Mouse (Mus musculus): ENCODE measurements at regions not wholly inside any gene's neighbourhood (a gene's known extent, or its start where the extent isn't known, plus 50 kb on each side); places are given as distances from the start of the nearest gene placed in this dataset.

DNA sequence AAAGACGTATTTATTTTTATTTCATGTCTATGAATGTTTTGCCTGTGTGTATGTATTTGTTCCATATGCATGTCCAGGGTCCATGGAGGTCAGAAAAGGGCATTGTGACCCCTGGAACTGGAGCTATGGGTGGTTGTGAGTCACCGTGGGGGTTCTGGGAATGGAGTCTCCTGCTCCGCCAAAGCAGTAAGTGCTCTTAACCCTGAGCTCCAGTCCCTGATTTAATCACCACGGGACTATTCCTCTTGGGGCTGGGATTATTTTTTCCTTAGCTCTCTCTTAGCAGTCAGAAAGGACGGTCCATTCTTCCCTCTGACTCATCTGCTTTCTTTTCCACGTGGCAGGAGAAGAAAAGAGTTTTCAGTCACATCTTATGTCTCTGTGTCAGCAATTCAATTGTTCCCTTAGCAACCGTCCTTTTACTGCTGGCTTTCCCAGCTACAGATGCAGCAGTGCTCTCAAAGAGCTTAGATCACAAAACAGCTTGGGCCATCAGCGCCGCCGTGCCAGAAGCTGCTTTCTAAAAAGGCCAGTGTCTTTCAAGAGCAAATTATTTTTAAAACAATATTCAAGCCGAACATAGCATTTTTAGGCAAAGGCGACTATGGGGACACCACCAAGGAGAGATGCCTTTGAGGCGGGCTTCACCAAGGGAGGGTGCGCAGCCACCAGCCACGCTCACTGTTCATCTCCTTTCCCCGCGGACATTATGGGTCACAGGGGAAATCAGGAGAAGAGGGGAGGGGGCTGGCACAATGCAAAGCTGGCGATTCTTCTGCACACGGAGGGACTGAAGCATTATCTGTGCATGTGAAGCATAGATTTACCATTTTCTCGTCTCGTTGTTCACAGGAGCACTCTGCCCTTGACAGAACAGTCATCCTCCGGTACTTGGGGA is 110.8 kb downstream of the Map3k7 start:
- intact Hi-C loops (cut with DNase I), result no loop called here
- no peak for DNase-seq (ENCODE audit: low spot score)

DNA sequence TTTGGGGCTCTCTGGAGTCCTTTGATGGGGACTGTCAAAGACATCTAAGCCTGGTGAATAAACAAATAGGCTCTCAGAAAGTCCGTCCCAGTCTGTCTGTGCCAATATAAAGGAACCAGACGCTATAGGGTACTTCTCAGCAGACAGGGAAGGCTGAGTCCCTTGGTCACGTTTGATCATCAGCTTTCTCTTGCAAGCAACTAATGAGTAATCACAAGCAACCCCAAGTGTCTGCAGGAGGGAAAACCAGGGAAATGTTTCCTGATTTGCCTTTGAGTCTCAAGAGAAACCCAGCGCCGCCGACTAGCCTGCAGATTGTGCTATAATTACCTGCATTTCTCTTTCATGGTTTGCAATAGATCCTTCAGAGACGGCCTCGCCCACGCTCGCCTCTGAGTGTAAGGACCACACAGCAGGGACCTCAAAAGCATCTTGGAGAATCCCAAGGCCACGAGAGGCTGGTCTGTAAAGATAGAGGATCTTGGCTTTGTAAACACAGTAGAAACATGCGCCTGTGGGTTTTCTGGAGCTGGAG is 112.6 kb downstream of the Map3k7 start:
- intact Hi-C loops (cut with DNase I), result no loop called here
- no peak for DNase-seq (ENCODE audit: low spot score)

DNA sequence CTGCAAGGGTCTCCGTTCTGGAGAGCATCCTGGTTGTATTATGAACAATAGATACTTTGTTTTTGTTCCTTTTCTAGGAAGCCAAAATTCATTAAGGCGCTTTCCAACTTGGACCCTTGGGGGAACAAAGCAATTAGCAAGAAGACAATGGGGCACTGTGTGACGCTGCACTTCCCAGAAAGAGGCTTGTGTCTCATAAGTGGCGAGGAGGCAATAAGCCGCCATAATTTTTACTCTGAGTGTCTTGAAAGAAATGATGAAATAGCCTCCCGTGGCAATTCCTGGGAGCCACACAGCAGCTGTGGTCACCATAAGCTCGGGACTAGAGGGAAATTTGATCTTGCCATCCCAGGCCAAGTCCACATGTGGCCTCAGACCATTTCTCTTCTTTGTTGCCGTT is 119.6 kb downstream of the Map3k7 start:
- intact Hi-C loops (cut with DNase I), result no loop called here
- no peak for DNase-seq (ENCODE audit: low spot score)

DNA sequence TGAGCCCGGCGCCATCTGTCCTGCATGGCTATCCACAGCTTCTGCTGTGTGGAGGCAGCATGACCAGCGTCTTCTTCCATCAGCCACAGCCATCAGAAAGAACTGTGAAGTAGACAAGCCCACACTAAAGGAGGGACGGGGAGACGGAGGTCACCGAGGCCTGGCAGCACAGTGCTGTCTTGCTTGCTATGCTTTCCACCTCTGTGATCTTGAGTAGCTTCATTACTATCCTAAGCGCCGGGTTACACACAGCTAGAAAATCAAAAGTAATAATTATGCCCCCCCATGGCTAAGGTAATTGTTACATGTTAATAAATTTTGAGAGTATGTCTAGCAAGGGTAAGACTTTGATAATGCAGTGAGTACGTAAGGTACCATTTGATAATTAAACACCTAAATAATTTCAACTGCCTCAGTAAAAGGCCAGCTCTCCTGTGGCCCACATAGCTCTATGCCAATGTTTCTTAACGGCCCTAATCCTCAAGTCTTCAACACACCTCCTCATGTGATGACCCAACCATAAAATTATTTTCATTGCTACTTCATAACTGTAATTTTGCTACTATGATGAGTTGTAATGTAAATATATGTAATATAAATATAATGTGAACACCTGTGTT is 120.5 kb downstream of the Map3k7 start:
- intact Hi-C loops (cut with DNase I), result no loop called here
- DNase-seq (ENCODE audit: low spot score), result no peak

DNA sequence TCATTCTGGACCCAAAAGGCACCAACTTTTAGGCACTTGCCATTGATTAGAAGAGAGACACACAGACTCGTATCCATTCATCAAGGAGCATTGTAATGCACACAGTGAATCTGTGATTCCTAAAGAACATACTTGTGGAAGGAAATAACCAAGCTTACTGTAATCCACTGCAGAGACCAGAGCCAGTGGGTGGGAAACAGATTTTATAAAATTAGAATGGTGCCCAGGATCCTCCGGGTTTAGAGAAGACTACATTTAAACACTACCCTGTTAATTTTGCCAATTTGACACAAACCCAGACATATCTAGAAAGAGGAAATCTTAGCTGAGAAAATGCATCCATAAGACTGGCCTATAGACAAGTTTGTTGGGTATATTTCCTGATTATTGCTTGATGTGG is 121.1 kb downstream of the Map3k7 start:
- DNase-seq (ENCODE audit: low spot score), result no peak
- intact Hi-C loops (cut with DNase I), result no loop called here

DNA sequence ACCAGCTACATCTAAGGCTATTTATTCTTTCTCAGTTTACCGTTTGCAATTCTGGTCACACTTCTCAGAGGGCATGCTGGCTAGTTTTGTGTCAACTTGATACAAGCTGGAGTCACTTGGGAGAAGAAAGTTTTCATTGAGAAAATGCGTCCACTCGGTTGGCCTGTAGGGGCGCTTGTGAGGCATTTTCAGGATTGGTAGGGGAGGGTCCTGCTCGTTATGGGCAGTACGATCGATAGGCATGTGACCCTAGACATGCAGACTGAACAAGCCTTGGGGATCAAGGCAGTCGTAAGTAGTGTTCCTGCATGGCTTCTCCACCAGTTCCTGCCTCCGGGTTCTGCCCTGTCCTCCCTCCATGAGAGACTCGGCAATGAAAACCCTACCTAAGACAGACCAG is 127.2 kb downstream of the Map3k7 start:
- intact Hi-C loops (cut with DNase I), result no loop called here
- no peak for DNase-seq (ENCODE audit: low spot score)

DNA sequence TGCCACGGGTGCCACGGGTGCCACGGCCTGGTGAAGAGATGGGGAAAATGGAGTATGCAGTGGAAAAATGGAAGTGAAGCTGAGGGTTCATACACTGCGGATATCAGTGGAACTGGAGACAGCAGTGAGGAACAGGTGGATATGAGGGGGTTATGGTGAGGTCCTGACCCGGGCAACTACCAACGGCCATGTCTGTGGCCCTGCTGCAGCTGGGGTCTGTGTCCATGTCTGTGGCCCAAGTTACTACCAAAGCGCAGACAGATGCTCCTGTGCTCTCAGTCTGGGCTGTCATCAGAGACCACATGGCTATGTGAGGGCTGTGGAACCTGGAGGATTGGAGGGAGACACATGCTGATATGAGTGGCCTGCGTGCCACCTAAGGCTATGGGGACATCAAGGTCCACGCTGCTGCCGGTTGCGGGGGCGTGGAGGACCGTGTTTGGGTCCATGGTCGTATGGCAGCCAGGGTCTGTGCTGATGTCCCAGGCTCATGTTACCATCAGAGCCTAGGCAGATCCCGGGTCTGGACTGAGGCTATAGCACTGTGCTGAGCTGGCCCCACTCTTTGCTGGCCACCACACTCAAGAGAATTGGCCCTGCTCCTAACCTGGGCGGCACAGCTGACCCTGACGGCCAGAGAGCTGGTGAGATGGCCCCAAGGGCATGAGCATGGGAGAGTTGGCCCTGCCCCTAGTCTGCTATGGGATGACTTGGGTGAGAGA is 128.6 kb downstream of the Map3k7 start:
- intact Hi-C loops (cut with DNase I), result no loop called here

DNA sequence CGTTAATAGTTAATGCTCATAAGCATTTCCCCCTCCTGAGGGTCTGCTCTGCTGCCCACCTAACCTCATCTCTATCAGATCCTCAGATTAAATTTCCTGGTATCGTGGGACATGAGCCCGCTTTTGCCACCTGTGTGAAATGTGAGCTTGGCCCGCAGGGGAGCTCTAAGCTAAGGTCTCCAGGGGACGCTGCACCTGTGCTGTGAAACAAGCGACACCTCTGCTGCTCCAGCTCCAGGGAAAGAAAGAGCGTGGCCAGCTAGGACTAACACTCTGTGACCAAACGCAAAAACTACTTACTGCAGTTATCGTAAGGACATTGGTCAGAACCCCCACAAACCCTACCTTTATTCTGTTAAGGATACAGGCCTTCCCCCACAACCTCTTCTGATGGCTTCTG is 134.3 kb downstream of the Map3k7 start:
- intact Hi-C loops (cut with DNase I), result no loop called here
- DNase-seq (ENCODE audit: low spot score), result no peak

More for the DNA sequence above, 128.6 kb downstream of the Map3k7 start:
- no peak for DNase-seq (ENCODE audit: low spot score)

DNA sequence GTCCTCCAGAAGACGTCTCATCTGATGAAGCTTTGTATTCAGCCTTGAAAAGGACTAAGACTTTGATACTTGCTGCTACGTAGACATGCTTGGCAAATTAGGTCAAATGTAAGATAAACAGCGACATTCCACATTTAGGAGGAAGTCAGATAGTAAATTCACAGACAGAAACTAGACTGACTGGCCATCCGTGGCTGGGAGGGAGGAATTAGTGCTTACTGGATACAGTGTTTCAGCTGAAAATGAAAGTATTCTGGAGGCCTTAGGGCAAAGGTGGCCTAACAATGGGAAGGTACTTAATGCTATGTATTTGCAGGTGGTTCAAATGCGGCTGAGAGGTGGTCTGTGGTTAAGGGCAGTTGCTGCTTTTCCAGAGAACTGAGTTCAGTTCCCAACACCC is 137.1 kb downstream of the Map3k7 start:
- intact Hi-C loops (cut with DNase I), result no loop called here
- DNase-seq (ENCODE audit: low spot score), result no peak

DNA sequence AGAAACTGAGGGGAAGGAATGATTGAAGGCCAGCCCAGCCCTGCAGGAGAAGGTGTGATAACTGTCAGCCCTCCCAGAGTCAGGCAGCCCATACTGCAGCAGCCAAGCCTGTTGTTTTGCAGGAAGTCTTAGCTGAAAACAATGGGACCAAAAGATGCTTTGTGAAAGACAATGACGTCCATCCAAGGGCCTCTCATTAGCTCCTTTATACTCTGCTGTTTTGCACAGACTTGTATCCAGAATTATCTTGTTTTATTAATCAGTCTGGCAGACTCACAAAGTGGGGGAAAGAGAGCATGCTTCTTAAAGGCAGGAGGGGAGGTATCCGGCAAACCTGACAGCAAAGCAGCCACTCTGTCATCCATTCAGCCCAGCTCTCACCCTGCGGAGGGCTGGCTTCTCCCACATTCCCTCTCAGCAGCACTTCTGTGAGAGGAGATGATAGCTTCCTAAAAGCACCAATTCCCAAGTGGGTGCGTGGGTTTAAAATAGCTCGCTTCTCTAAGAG is 131.9 kb upstream of the Bach2 start:
- intact Hi-C loops (cut with DNase I), result no loop called here
- DNase-seq (ENCODE audit: low spot score), result no peak

DNA sequence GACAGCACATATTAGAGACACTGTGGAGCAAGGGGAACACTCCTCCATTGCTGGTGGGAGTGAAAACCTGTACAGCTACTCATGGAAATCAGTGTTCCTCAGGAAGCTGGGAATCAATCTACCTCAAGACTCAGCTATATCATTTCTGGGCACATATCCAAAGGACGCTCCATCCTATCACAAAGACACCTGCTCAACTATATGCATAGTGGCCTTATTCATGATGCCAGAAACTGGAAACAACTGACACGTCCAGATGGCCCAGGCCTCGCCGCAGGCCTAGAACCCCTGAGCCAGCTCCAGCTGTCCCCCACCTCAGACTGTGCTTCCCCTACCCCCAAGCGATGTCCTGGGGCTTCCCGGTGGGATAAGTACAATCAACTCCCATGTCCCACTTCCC is 116.3 kb upstream of the Bach2 start:
- DNase-seq (ENCODE audit: low spot score), result no peak
- intact Hi-C loops (cut with DNase I), result no loop called here

DNA sequence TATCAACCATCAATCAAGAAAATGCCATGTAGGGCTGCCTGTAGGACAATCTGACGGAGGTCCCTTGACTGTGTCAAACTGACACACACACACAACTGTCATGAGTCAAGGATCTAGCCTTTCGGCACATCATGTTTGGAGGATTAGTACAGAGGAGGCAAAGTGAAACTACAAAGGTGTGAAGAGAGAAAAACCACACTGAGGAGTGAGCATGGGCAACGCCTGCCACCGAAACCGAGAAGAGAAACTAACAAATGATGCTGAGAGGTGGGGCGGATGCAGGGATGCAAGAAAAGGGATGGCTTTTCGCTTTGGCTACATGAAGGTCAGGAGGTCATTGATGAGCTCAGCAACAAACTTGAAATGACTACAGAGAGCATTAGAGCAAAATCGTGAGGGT is 111.8 kb upstream of the Bach2 start:
- no peak for DNase-seq (ENCODE audit: low spot score)
- intact Hi-C loops (cut with DNase I), result no loop called here

DNA sequence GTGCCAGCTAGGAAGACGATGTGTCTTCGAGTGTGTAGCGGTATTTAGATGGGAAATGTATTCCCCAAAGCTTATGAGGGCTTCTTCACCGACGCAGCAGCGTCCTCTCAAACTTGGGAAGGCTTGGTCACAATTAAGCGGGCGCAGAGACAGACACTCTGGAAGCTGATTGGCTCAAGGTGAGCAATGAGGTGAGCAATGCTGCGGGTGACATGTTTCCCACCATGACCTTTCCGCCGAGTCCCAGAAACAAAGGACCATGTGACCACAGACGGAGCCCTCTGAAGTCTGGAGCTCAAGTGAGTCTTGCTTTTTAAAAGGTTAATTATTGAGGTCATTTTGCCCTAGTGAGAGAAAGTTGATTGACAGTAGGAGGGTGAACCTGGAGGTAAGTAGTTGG is 108.0 kb upstream of the Bach2 start:
- DNase-seq (ENCODE audit: low spot score), result no peak

DNA sequence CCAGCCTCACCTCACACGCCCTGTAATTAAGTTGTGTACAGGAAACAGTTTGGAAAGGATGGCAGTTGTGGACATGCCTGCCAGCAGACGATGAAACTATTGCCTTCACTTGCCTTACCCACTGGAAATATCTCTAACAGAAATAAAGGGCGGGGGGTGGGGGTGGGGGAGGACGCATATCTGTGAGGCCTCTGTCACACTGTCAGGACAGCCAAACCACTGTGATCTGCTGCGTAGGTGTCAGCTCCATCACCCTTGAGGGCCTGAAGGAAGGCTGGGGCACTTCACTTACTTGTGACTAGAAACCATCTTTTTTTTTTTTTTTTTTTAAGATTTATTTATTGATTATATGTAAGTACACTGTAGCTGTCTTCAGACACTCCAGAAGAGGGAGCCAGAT is 106.8 kb upstream of the Bach2 start:
- no peak for DNase-seq (ENCODE audit: low spot score)
- intact Hi-C loops (cut with DNase I), result no loop called here

More for the DNA sequence above, 108.0 kb upstream of the Bach2 start:
- intact Hi-C loops (cut with DNase I), result no loop called here

DNA sequence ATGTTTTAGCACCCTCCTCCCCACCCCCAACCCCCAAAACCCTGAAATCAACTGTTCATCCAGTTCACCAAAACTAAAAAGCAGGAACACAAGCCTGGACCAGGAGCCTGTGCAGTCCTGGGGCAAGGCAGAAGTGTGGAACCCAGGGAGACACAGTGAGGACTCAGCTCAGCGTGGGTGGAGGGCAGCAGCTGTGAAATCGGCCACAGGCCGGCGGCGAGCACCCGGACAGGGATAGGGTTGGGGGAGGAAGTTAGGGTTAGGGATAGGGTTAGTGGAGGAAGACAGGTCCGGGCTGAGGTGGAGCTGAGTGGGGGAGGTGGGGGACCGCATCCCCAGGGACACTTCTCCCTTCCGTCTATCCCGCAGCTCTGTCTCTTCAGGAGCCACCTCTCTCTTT is 102.5 kb upstream of the Bach2 start:
- intact Hi-C loops (cut with DNase I), result no loop called here
- DNase-seq (ENCODE audit: low spot score), result no peak

DNA sequence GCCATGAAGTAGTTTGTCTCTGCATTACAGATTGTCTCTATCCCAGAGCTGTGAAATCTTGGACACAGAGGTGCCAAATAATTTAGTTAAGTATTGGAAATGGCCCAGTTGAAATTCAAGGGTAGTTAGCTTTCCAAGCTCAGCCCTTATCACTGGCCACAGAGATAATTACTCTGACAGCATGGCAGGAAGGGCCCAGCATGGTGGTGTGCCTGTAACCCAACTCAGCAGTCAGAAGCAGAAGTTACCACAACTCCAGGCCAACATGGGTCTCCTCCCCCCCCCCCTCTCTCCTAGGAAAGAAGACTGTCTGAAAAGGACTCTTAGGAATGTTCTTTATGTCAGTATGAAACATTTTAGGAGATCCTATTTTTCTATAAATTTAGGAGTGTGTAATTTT is 101.4 kb upstream of the Bach2 start:
- intact Hi-C loops (cut with DNase I), result no loop called here
- no peak for DNase-seq (ENCODE audit: low spot score)

DNA sequence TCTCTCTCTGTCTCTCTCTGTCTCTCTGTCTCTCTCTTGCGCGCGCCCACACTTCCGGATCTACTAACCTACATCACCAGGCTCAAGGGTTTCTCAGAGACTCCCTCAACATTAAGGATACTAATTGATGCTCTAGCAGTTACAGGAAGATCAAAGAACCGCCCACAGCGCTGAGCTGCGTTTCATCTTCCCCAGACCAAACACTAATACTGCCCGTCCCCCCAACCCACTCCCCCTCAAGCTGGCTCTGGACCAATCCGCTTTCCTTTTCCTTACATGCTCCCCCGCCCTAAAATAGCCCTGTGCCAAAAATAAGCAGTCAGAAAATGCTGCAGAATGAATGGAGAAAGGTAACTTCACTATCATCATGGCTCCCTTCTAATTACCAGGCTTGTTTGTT is 100.6 kb upstream of the Bach2 start:
- intact Hi-C loops (cut with DNase I), result no loop called here
- no peak for DNase-seq (ENCODE audit: low spot score)

DNA sequence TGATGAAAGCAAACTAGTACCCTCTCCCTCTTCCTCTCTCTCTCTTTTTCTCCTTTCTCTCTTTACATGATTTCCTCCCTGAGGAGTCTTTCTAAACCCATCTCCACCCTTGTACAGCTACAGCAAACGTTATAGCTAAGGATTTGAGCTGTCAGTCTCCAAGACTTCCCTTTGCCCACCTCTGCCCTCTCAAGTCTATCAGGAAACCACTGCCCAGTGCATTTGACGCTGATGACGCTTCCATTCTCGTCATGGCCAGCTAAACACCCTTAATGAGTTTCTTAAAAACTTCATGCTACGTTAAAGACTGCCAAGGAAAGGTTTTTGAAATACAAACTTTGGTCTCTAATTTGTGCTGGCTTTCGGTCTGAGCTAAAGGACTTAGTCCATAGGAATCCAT is 99.0 kb upstream of the Bach2 start:
- intact Hi-C loops (cut with DNase I), result no loop called here
- DNase-seq (ENCODE audit: low spot score), result no peak

DNA sequence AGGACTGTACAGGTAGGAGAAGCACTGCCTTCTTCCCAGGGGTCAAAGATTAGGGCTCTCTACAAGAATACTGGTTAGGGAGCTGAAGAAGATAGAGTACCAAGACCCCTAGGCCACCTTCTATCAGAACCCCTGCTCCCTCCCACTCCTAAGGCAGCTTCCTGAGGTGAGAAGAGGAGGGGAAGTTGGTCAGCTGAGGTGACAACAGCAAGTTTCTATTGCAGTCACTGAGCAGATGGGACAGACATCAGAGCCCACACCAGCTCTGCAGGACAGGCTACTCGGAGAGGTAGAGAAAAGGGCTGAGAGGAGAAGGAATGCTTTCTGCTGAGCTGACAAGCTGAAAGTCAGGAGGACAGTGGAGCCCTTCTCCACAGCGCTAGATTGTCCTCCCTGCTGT is 98.5 kb upstream of the Bach2 start:
- no peak for DNase-seq (ENCODE audit: low spot score)
- intact Hi-C loops (cut with DNase I), result no loop called here

DNA sequence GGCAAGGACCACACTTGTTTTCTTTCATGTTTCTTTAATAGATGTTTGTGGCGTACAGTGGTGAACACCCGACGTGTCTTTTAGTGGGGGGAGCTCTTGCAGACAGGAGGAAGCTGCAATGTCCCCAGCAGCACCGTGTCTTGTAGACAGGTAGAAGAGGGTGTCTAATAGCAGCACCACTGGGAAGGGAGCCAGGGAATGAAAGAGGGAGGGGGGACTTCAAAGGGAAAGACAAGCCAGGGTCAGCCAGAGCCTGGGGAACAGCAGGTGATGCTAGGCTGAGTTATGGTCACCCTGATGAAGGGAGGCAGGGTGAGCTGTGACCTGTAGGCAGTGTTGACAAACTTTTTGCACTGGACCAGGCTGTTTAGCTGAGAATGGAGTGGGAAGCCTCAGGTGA is 96.4 kb upstream of the Bach2 start:
- no peak for DNase-seq (ENCODE audit: low spot score)
- intact Hi-C loops (cut with DNase I), result no loop called here

DNA sequence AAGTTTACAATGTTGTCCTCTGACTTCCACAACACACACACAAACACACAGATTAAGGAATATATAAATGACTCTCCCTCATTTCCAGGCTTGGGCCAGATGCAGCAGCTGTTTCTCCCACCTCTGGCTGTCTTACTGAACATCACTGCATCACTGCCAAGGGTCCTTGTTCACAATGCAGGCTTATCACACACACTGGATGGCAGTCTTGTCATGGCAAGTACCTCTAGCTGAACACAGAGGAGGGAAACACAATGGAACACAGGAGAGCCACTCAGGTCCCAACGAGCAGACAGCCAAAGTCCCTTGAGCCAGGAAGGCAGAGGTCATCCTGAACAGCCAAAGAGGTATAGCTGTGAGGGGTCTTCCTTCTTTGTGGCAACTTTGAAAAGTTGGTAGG is 91.5 kb upstream of the Bach2 start:
- intact Hi-C loops (cut with DNase I), result no loop called here
- no peak for DNase-seq (ENCODE audit: low spot score)
